Mouse (Mus musculus) cerebellum, postnatal 10 days (tissue): Measurements from ENCODE around the gene Tango6.

Source experiments
- DNase-seq, 2 experiments: peaks; one replicate each; pipeline ENCODE4 v3.0.0; 2021; ENCODE audit warnings: mixed read lengths in 2 of 2

The Tango6 gene

GRCm38 (mm10) chr8:106682971-106683668 lies at the start of gene Tango6:
Gene Tango6, plus strand, starts transcription at chr8:106683068.
- DNase-seq = peak; percentile 96 to 97

GRCm38 (mm10) chr8:106633361-106634158 lies 49.3 kb upstream of the Tango6 start:
- DNase-seq = peak in 1 of 2 experiments; percentile 21

GRCm38 (mm10) chr8:106635284-106635683 lies 47.6 kb upstream of the Tango6 start:
- no peak for DNase-seq

DNA sequence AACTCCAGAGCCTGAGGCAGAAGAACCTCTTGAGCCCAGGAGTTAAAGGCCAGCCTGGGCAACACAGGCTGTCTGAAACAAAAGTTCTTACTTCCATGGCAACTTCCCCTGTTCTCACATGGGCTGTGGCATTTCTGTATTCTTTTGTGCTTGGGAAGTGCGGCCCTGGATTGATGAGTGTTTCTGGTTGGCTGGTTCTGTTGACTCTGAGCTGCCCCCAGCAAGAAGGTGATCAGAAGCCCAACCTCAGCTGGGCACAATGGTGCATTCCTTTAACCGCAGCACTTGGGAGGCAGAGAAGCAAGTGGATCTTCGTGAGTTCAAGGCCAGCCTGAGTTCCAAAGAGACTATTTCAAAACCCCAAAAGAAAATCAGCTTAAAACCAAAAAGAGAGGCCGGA lies 45.4 kb upstream of the Tango6 start:
- no peak for DNase-seq

DNA sequence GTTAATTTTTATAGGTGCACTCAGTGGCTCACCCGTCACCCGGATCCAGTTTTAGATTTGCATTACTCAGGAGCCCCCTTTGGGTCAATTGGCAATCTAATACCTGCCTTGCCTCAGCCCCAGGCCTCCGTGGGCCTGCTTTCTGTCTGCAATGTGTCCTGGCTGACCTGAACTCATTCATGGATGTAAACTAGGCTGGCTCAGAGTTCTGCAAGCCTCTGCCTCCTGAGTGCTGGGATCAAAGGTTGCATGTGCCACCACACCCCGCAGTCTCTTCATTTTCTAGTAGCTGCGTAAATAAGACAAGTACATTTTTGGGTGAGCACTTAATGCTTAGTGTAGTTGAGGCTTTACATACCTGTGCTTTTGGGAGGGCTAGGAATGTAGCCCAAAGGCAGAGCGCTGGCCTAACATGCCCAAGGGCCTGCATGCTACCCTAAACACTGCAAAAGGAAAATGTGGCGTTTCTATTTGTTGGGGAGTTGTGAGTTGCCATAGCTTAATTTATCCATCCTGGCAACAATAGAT lies 44.0 kb upstream of the Tango6 start:
- DNase-seq = no peak

- no peak for DNase-seq
Measured at GRCm38 (mm10) chr8:106640212-106640611, 42.7 kb upstream of the Tango6 start.

- DNase-seq = no peak
Measured at GRCm38 (mm10) chr8:106640921-106641320, 41.9 kb upstream of the Tango6 start.

GRCm38 (mm10) chr8:106642172-106642571 lies 40.7 kb upstream of the Tango6 start:
- DNase-seq = no peak

DNA sequence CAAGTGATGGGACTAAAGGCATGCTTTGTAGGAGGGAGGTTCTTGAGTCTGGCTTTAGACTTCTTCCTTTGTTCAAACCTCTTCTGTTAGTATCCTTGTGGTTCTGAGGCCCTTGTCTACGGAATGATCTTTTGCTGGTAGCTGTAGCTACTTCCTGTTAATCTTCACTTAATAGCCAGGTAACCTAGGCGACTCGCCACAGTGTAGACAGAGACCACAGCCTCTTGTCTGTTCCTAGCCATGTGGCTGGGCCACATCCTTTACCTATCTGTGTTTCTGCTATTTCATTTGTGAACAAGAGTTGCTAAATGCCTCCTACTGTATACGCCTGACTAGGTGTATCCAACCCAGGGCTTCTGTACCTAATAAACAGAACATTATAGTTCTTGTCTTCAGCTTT lies 39.8 kb upstream of the Tango6 start:
- DNase-seq = no peak

DNA sequence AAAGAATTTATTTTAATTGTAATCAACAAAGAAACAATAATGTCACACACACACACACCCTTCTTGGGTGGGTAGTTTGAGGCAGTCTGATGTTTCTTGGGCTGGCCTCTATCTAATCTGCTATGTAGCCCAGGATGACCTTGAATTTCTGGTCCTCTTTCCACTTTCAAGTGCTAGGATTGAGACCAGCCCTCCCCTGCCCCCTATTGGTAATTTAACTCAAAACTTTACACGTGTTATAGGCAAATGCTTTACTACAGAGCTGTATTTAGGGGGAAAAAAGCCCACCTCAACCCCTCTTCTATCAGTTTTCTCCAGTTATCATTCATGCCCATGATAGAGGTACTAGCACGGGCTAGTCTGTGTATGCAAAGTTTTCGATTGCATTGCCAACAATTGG lies 37.9 kb upstream of the Tango6 start:
- peak in 1 of 2 experiments; percentile 15 for DNase-seq

GRCm38 (mm10) chr8:106646153-106646552 lies 36.7 kb upstream of the Tango6 start:
- no peak for DNase-seq

- no peak for DNase-seq
Measured at GRCm38 (mm10) chr8:106646731-106647130, 36.1 kb upstream of the Tango6 start.

- peak; percentile 90 to 92 for DNase-seq
Measured at GRCm38 (mm10) chr8:106647387-106647786, 35.5 kb upstream of the Tango6 start.

- DNase-seq = no peak
Measured at GRCm38 (mm10) chr8:106648421-106648820, 34.4 kb upstream of the Tango6 start.

GRCm38 (mm10) chr8:106651994-106652393 lies 30.9 kb upstream of the Tango6 start:
- DNase-seq = no peak

DNA sequence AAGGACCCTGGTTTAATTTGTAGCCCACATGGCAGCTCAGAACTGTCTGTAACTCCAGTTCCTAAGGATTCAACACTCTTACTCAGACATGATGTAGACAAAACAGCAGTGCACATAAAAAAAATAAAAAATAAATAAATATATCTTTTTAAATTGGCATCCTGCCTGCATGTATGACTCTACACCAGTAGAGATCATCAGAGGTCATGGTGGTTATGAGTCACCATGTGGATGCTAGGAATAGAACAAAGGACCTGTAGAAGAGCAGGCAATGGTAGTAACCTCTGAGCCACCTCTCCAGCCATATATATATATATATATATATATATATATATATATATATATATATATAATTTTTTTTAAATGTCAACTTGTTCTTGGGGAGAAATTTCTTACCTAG lies 26.8 kb upstream of the Tango6 start:
- no peak for DNase-seq

GRCm38 (mm10) chr8:106672786-106673185 lies 10.1 kb upstream of the Tango6 start:
- no peak for DNase-seq

DNA sequence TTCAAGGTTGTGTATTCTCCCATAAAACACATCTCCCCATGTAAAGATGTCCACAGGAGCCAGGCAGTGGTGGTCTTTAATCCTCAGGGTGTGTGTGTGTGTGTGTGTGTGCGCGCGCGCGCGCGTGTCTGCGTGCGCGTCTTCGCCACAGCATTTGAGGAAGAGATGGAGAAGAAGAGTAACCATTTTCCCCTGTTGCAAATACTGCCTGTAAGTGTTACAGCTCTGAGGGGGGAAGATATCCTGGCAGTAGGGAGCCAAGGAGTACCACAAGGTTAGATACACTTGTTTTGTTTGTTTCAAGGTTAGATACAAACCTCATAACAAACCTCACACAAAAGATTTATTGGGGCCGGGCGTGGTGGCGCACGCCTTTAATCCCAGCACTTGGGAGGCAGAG lies 8.6 kb upstream of the Tango6 start:
- DNase-seq = no peak

- DNase-seq = peak in 1 of 2 experiments; percentile 15
Measured at GRCm38 (mm10) chr8:106674894-106675293, 8.0 kb upstream of the Tango6 start.

DNA sequence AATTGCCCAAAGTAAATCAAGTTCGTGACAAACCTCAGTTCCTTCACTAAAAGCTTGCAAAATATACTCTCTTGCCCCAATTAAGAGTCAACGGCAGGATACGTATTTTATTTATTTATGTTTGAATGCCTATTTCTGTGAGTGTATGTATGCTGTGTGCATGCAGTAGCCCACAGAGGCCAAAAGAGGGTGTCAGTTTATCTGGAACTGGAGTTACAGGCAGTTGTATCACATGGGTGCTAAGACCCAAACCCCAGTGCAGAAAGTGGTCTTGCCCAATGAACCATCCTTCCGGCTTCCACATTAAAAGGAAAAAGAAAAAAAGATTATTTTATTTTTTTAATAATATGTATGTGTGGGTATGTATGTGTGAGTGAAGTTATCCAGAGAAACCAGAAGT lies 1.5 kb downstream of the Tango6 start:
- DNase-seq = no peak

GRCm38 (mm10) chr8:106687479-106687878 lies 4.6 kb downstream of the Tango6 start:
- DNase-seq = peak; percentile 31 to 77

- no peak for DNase-seq
Measured at GRCm38 (mm10) chr8:106697748-106698248, 14.9 kb downstream of the Tango6 start.

DNA sequence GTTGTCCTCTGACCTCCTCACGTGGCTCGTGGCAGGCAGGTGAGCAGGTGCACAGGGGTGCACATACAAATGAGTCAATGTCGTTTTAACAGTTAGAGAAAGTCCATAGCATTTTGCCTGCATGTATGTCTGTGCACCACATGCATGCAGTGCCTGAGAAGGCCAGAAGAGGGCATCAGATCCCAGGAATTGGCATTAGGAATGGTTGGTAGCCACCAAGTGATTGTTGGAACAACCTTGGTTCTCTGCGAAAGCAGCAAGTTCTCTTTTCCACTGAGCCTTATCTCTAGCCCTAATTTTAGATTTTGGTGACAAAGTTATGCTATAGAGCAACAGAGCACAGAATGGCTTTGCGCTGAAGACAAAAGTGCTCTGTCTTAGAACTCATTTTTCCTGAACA lies 16.7 kb downstream of the Tango6 start:
- peak; percentile 88 to 90 for DNase-seq

DNA sequence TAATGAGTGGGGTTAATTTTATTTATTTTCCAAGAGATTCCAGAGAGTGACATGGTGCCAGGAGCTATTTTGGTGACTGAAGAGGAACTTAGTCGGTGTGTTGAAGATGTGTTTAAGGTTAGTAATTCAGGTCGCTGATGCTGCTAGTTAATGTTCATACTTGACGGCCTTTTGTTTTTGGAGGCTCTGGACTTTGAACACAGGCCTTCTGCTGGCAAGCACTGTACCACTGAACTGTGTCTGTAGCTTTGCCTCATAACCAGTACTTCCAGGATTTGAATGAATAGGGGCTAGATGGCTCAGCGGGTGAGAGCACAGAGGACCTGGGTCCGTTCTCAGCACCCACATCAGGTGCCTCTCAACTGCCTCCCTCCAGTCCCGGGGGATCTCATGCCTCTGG lies 17.3 kb downstream of the Tango6 start:
- DNase-seq = no peak
